Mouse (Mus musculus) MEL (cell line): ENCODE measurements around the gene Mcur1. TPM values are rescaled to one million over a fixed set of nuclear protein-coding genes. Genes with fewer than 3 reads are reported as not detected.

Experiments used
- DNase-seq: peaks from one replicate; pipeline ENCODE4 v3.0.0; 2011; ENCODE audit warnings: low read depth, low spot score
- H3K27ac ChIP-seq: 2 replicates; pipeline ENCODE4 v1.5.1; 2012; ENCODE audit warnings: low read depth, mild to moderate bottlenecking, control low read depth, low read length, moderate library complexity; ENCODE audit not compliant: control insufficient read depth
- H3K27me3 ChIP-seq, 2 experiments: fragments of 150-350 bp in 1 of 2; sonication (generic) in 1 of 2; 2 replicates each; pipeline ENCODE4 v1.6.1; 2012; ENCODE audit warnings: low read length in 2 of 2, mild to moderate bottlenecking in 2 of 2, improper control_type of control experiment in 1 of 2, moderate library complexity in 1 of 2; ENCODE audit not compliant: insufficient read depth in 2 of 2, control insufficient read depth in 1 of 2
- H3K36me3 ChIP-seq, 2 experiments: 2 replicates each; pipeline ENCODE4 v1.6.1; 2012 to 2014; ENCODE audit warnings: low read length in 2 of 2, improper control_type of control experiment in 1 of 2, inconsistent platforms in 1 of 2, mild to moderate bottlenecking in 1 of 2; ENCODE audit not compliant: insufficient read depth in 2 of 2, control insufficient read depth in 1 of 2
- H3K4me1 ChIP-seq, 2 experiments: fragments of 150-350 bp in 1 of 2; sonication (generic) in 1 of 2; 2 replicates each; pipeline ENCODE4 v1.6.1; 2012; ENCODE audit warnings: low read length in 2 of 2, improper control_type of control experiment in 1 of 2, mild to moderate bottlenecking in 1 of 2; ENCODE audit not compliant: insufficient read depth in 2 of 2, control insufficient read depth in 1 of 2
- H3K4me3 ChIP-seq, 2 experiments: fragments of 150-350 bp in 1 of 2; sonication (generic) in 1 of 2; 2 replicates each; pipeline ENCODE4 v1.5.1; 2012; ENCODE audit warnings: low read depth in 2 of 2, low read length in 2 of 2, mild to moderate bottlenecking in 2 of 2, moderate library complexity in 2 of 2, control low read depth in 1 of 2, improper control_type of control experiment in 1 of 2; ENCODE audit not compliant: control insufficient read depth in 1 of 2, insufficient read depth in 1 of 2
- H3K79me2 ChIP-seq: 2 replicates; pipeline ENCODE4 v1.6.1; 2012; ENCODE audit warnings: mild to moderate bottlenecking, low read length, moderate library complexity; ENCODE audit not compliant: control insufficient read depth, poor library complexity, insufficient read depth
- H3K9ac ChIP-seq: 2 replicates; pipeline ENCODE4 v1.6.1; 2012; ENCODE audit warnings: low read depth, mild to moderate bottlenecking, control low read depth, low read length, moderate library complexity; ENCODE audit not compliant: control insufficient read depth, poor library complexity, severe bottlenecking
- H3K9me3 ChIP-seq: fragments of 150-350 bp; sonication (generic); replicated peaks from 2 replicates; pipeline ENCODE4 v1.6.1; 2012; ENCODE audit warnings: mild to moderate bottlenecking, low read length, improper control_type of control experiment, moderate library complexity; ENCODE audit not compliant: insufficient read depth
- BHLHE40 ChIP-seq: IDR thresholded peaks from 2 replicates; pipeline ENCODE4 v1.6.1; 2012; ENCODE audit warnings: low read depth, mild to moderate bottlenecking, inconsistent platforms, low read length, improper control_type of control experiment, borderline replicate concordance
- CHD1 ChIP-seq: IDR thresholded peaks from 2 replicates; pipeline ENCODE4 v1.6.1; 2012; ENCODE audit warnings: low read depth, mild to moderate bottlenecking, inconsistent platforms, low read length, improper control_type of control experiment
- E2F4 ChIP-seq: IDR thresholded peaks from 2 replicates; pipeline ENCODE4 v1.6.1; 2011; ENCODE audit warnings: low read depth, low read length, improper control_type of control experiment, borderline replicate concordance
- ELF1 ChIP-seq: IDR thresholded peaks from 2 replicates; pipeline ENCODE4 v1.6.1; 2014; ENCODE audit warnings: low read depth, mild to moderate bottlenecking, inconsistent platforms, low read length, improper control_type of control experiment, moderate library complexity
- ETS1 ChIP-seq: IDR thresholded peaks from 2 replicates; pipeline ENCODE4 v1.6.1; 2012; ENCODE audit warnings: low read depth, mild to moderate bottlenecking, inconsistent platforms, low read length, improper control_type of control experiment, moderate library complexity
- GABPA ChIP-seq: IDR thresholded peaks from 2 replicates; pipeline ENCODE4 v1.6.1; 2012; ENCODE audit warnings: low read depth, mild to moderate bottlenecking, inconsistent platforms, low read length, improper control_type of control experiment, moderate library complexity
- HCFC1 ChIP-seq: IDR thresholded peaks from 2 replicates; pipeline ENCODE4 v1.6.1; 2012; ENCODE audit warnings: low read depth, mild to moderate bottlenecking, inconsistent platforms, low read length, improper control_type of control experiment, moderate library complexity
- JUND ChIP-seq: IDR thresholded peaks from 2 replicates; pipeline ENCODE4 v1.6.1; 2011; ENCODE audit warnings: low read depth, mild to moderate bottlenecking, improper control_type of control experiment, low read length
- MAFK ChIP-seq: IDR thresholded peaks from 2 replicates; pipeline ENCODE4 v1.6.1; 2011; ENCODE audit warnings: low read depth, mild to moderate bottlenecking, low read length, improper control_type of control experiment, borderline replicate concordance
- MAX ChIP-seq: IDR thresholded peaks from 2 replicates; pipeline ENCODE4 v1.6.1; 2011; ENCODE audit warnings: low read length, improper control_type of control experiment
- MAZ ChIP-seq: IDR thresholded peaks from 2 replicates; pipeline ENCODE4 v1.6.1; 2012; ENCODE audit warnings: low read depth, mild to moderate bottlenecking, inconsistent platforms, low read length, improper control_type of control experiment
- MEF2A ChIP-seq: IDR thresholded peaks from 2 replicates; pipeline ENCODE4 v1.6.1; 2014; ENCODE audit warnings: low read depth, mild to moderate bottlenecking, inconsistent platforms, low read length, improper control_type of control experiment; ENCODE audit not compliant: poor library complexity, insufficient replicate concordance, severe bottlenecking; ENCODE audit errors: extremely low read depth
- MXI1 ChIP-seq: IDR thresholded peaks from 2 replicates; pipeline ENCODE4 v1.6.1; 2011; ENCODE audit warnings: mild to moderate bottlenecking, low read depth, low read length, improper control_type of control experiment
- MYB ChIP-seq: IDR thresholded peaks from 2 replicates; pipeline ENCODE4 v1.6.1; 2011; ENCODE audit warnings: mild to moderate bottlenecking, low read depth, low read length, improper control_type of control experiment
- MYC ChIP-seq: IDR thresholded peaks from 2 replicates; pipeline ENCODE4 v1.6.1; 2011; ENCODE audit warnings: low read depth, mild to moderate bottlenecking, low read length, improper control_type of control experiment, moderate library complexity
- NRF1 ChIP-seq: IDR thresholded peaks from 2 replicates; pipeline ENCODE4 v1.6.1; 2014; ENCODE audit warnings: low read depth, mild to moderate bottlenecking, inconsistent platforms, low read length, improper control_type of control experiment, moderate library complexity; ENCODE audit not compliant: poor library complexity, insufficient read depth, severe bottlenecking
- POLR2AphosphoS5 ChIP-seq: IDR thresholded peaks from 2 replicates; pipeline ENCODE4 v1.6.1; 2012; ENCODE audit warnings: low read depth, borderline replicate concordance, mild to moderate bottlenecking, inconsistent platforms, low read length, moderate library complexity, mixed read lengths
- SMC3 ChIP-seq: IDR thresholded peaks from 2 replicates; pipeline ENCODE4 v1.6.1; 2011; ENCODE audit warnings: low read depth, low read length, improper control_type of control experiment
- TCF12 ChIP-seq: IDR thresholded peaks from 2 replicates; pipeline ENCODE4 v1.6.1; 2014; ENCODE audit warnings: low read depth, mild to moderate bottlenecking, inconsistent platforms, low read length, improper control_type of control experiment, moderate library complexity
- USF1 ChIP-seq: IDR thresholded peaks from 2 replicates; pipeline ENCODE4 v1.6.1; 2014; ENCODE audit warnings: low read depth, mild to moderate bottlenecking, inconsistent platforms, low read length, improper control_type of control experiment, moderate library complexity
- ZNF384 ChIP-seq: IDR thresholded peaks from 2 replicates; pipeline ENCODE4 v1.6.1; 2012; ENCODE audit warnings: low read depth, mild to moderate bottlenecking, inconsistent platforms, low read length, improper control_type of control experiment
- polyA plus RNA-seq, 2 experiments: library from polyadenylated mRNA; stranded (reverse) in 1 of 2; unstranded in 1 of 2; fragments of >175 nt in 1 of 2; fragments of >200 nt in 1 of 2; gene quantifications; 2 replicates each; pipeline versions ENCODE4 v1.2.1 to v1.2.4; 2012; ENCODE audit warnings: low replicate concordance in 2 of 2, low read depth in 1 of 2; ENCODE audit not compliant: insufficient read length in 2 of 2, insufficient read depth in 1 of 2, missing spikeins in 1 of 2
- total RNA-seq: library from RNA; depleted of rRNA; stranded (reverse); fragments of 300-350 nt; gene quantifications from 2 replicates; pipeline ENCODE4 v1.2.3, GENCODE M21; 2012

The Mcur1 gene
- total and polyA plus RNA-seq, 3 experiments: 8.4 to 19.7 TPM; not detected in 1

DNA sequence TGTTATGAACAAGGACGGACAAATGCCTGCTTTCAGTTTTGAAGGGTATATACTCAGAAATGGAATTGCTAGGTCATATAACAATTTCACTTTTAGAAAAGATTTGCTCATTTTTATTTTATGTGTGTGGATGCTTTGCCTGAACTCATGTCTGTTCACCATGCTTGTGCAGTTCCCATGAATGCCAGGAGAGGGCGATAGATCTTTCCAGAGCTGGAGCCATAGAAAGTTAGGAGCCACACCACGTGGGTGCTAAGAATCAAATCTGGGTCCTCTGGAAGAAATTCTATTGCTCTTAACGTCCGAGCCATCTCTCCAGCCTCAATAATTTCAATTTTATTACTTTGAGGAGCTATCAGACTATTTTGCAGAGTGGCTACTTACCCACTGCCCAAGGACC is 17.3 kb upstream of the Mcur1 start (continued):
- TF ChIP-seq HCFC1: no peak

GRCm38 (mm10) chr13:43575431-43575830 is 15.4 kb upstream of the Mcur1 start:
- DNase-seq: no peak
- H3K27ac ChIP-seq: no peak overlapping the region
- no peaks in the 10 kb centered on the region for H3K4me1 ChIP-seq
- no peak overlapping the region for H3K4me3 ChIP-seq
- no peak overlapping the region for H3K9ac ChIP-seq
- H3K36me3 ChIP-seq: no peaks in the 10 kb centered on the region
- no peaks in the 10 kb centered on the region for H3K9me3 ChIP-seq
- TF ChIP-seq TCF12 (no peak), CHD1 (no peak), USF1 (no peak), POLR2AphosphoS5 (no peak), MYB (no peak)
- no peaks in the 10 kb centered on the region for H3K79me2 ChIP-seq
- no peaks in the 10 kb centered on the region; a peak in 1 of 4 replicates for H3K27me3 ChIP-seq

DNA sequence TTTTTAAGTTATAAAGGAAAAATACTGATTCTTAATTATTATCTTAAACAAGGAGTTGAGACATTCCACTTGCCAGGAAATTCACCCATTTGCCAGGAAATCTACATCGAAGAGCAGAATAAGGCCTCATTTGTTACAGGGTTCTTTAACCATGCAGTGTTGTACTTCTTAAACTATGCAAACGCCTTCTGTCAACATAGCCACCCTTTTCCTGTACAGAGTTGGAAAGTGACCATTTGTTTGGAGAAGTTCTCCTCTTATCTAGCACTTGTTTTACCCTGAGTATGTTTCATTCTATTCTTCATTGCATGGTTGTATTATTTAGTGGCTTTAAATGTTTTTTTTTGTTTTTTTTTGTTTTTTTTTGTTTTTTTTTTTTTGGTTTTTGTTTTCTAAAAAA is 14.0 kb upstream of the Mcur1 start:
- DNase-seq: no peak
- H3K79me2 ChIP-seq: no peaks in the 10 kb centered on the region

GRCm38 (mm10) chr13:43567141-43567891 is 7.3 kb upstream of the Mcur1 start:
- Histone ChIP-seq H3K4me3 (no peak overlapping the region), H3K27ac (no peak overlapping the region), H3K9me3 (no peaks in the 10 kb centered on the region), H3K9ac (no peak overlapping the region), H3K36me3 (peaks cover 0 to 9% of the 10 kb centered on the region in 2 experiments; a peak in 2 of 4 replicates), H3K27me3 (no peaks in the 10 kb centered on the region), H3K79me2 (no peaks in the 10 kb centered on the region), H3K4me1 (peaks cover 0 to 7% of the 10 kb centered on the region in 2 experiments; a peak in 3 of 4 replicates)
- DNase-seq: no peak
- TF ChIP-seq SMC3 (no peak), E2F4 (no peak), GABPA (no peak), BHLHE40 (no peak), JUND (no peak)

More for the DNA sequence above, 14.0 kb upstream of the Mcur1 start:
- no peak overlapping the region for H3K9ac ChIP-seq
- H3K27me3 ChIP-seq: no peaks in the 10 kb centered on the region; a peak in 1 of 4 replicates
- no peaks in the 10 kb centered on the region for H3K4me1 ChIP-seq
- H3K4me3 ChIP-seq: no peak overlapping the region
- H3K27ac ChIP-seq: no peak overlapping the region
- no peaks in the 10 kb centered on the region for H3K36me3 ChIP-seq
- no peaks in the 10 kb centered on the region for H3K9me3 ChIP-seq
- no peak for TF ChIP-seq GABPA
- no peak for TF ChIP-seq MYB
- TF ChIP-seq MAZ: no peak
- no peak for TF ChIP-seq MEF2A
- no peak for TF ChIP-seq MYC
- no peak for TF ChIP-seq MXI1
- TF ChIP-seq MAX: no peak
- TF ChIP-seq SMC3: no peak
- no peak for TF ChIP-seq ZNF384
- no peak for TF ChIP-seq ELF1
- no peak for TF ChIP-seq ETS1
- no peak for TF ChIP-seq NRF1
- no peak for TF ChIP-seq BHLHE40
- no peak for TF ChIP-seq MAFK
